Mouse (Mus musculus) spleen, postnatal 14 days (tissue): ENCODE results near the gene Slc20a1.
A peak's percentile ranks its signal among the peaks of the same experiment; 100 is the strongest.

ENCODE experiments used
- DNase-seq, 2 experiments: peaks; one replicate each; pipeline ENCODE4 v3.0.0; 2021 to 2022; ENCODE audit warnings: low spot score in 2 of 2

The Slc20a1 gene

GRCm38 (mm10) chr2:129253631-129253970 is 55.0 kb downstream of the Slc20a1 start:
- DNase-seq: no peak

GRCm38 (mm10) chr2:129254076-129254475 is 55.5 kb downstream of the Slc20a1 start:
- no peak for DNase-seq

- DNase-seq: no peak
Measured at GRCm38 (mm10) chr2:129256006-129256405, 57.4 kb downstream of the Slc20a1 start.

- DNase-seq: no peak
Measured at GRCm38 (mm10) chr2:129258056-129258455, 59.5 kb downstream of the Slc20a1 start.

- peak in 1 of 2 experiments; percentile 63 for DNase-seq
Measured at GRCm38 (mm10) chr2:129258475-129259211, 60.1 kb downstream of the Slc20a1 start.

GRCm38 (mm10) chr2:129260646-129261045 is 62.1 kb downstream of the Slc20a1 start:
- no peak for DNase-seq
